Mouse (Mus musculus): ENCODE measurements around the gene Prss35. TPM values are rescaled to one million over a fixed set of nuclear protein-coding genes. Genes with fewer than 3 reads are reported as not detected.

Prss35 gene
- total RNA-seq (2022), result under 1 TPM in 2 of 4 experiments, not detected in 2; 0.08 to 0.11 TPM

- DNase-seq (ENCODE audit: low spot score in 2 of 2), result no peak
Observed at GRCm38 (mm10) chr9:86742959-86743911, at the start of gene Prss35. TSS of gene Prss35 (plus strand) at chr9:86743649.

GRCm38 (mm10) chr9:86693935-86694334 is 49.5 kb upstream of the Prss35 start:
- DNase-seq (ENCODE audit: low spot score in 2 of 2), result no peak

GRCm38 (mm10) chr9:86694644-86695043 is 48.8 kb upstream of the Prss35 start:
- no peak for DNase-seq (ENCODE audit: low spot score in 2 of 2)

- DNase-seq (ENCODE audit: low spot score in 2 of 2), result peak in 1 of 2 experiments; percentile 17
Observed at GRCm38 (mm10) chr9:86695199-86695817, 48.1 kb upstream of the Prss35 start.

- peak; percentile 8 to 37 for DNase-seq (ENCODE audit: low spot score in 2 of 2)
Observed at GRCm38 (mm10) chr9:86695818-86696261, 47.6 kb upstream of the Prss35 start, which contains the start of gene Me1. TSS of gene Me1 (minus strand) at chr9:86695953.

- no peak for DNase-seq (ENCODE audit: low spot score in 2 of 2)
Observed at GRCm38 (mm10) chr9:86701264-86701663, 42.2 kb upstream of the Prss35 start.

- no peak for DNase-seq (ENCODE audit: low spot score in 2 of 2)
Observed at GRCm38 (mm10) chr9:86701844-86702243, 41.6 kb upstream of the Prss35 start.

- DNase-seq (ENCODE audit: low spot score in 2 of 2), result no peak
Observed at GRCm38 (mm10) chr9:86707431-86707830, 36.0 kb upstream of the Prss35 start.

- no peak for DNase-seq (ENCODE audit: low spot score in 2 of 2)
Observed at GRCm38 (mm10) chr9:86708921-86709320, 34.5 kb upstream of the Prss35 start.

- DNase-seq (ENCODE audit: low spot score in 2 of 2), result no peak
Observed at GRCm38 (mm10) chr9:86710091-86710634, 33.3 kb upstream of the Prss35 start.

- DNase-seq (ENCODE audit: low spot score in 2 of 2), result no peak
Observed at GRCm38 (mm10) chr9:86712648-86713047, 30.8 kb upstream of the Prss35 start.

GRCm38 (mm10) chr9:86714089-86714488 is 29.4 kb upstream of the Prss35 start:
- DNase-seq (ENCODE audit: low spot score in 2 of 2), result no peak

- DNase-seq (ENCODE audit: low spot score in 2 of 2), result no peak
Observed at GRCm38 (mm10) chr9:86716540-86716939, 26.9 kb upstream of the Prss35 start.

GRCm38 (mm10) chr9:86717119-86717518 is 26.3 kb upstream of the Prss35 start:
- DNase-seq (ENCODE audit: low spot score in 2 of 2), result no peak

- DNase-seq (ENCODE audit: low spot score in 2 of 2), result no peak
Observed at GRCm38 (mm10) chr9:86720227-86720626, 23.2 kb upstream of the Prss35 start.

GRCm38 (mm10) chr9:86720794-86721193 is 22.7 kb upstream of the Prss35 start:
- no peak for DNase-seq (ENCODE audit: low spot score in 2 of 2)

GRCm38 (mm10) chr9:86725066-86725465 is 18.4 kb upstream of the Prss35 start:
- DNase-seq (ENCODE audit: low spot score in 2 of 2), result no peak

GRCm38 (mm10) chr9:86725604-86726380 is 17.7 kb upstream of the Prss35 start:
- no peak for DNase-seq (ENCODE audit: low spot score in 2 of 2)

GRCm38 (mm10) chr9:86726381-86726720 is 17.1 kb upstream of the Prss35 start:
- DNase-seq (ENCODE audit: low spot score in 2 of 2), result no peak

- no peak for DNase-seq (ENCODE audit: low spot score in 2 of 2)
Observed at GRCm38 (mm10) chr9:86728214-86728814, 15.1 kb upstream of the Prss35 start.

- DNase-seq (ENCODE audit: low spot score in 2 of 2), result no peak
Observed at GRCm38 (mm10) chr9:86729084-86729483, 14.4 kb upstream of the Prss35 start.
